Mouse (Mus musculus): ENCODE data around the gene Alox12b.

DNA sequence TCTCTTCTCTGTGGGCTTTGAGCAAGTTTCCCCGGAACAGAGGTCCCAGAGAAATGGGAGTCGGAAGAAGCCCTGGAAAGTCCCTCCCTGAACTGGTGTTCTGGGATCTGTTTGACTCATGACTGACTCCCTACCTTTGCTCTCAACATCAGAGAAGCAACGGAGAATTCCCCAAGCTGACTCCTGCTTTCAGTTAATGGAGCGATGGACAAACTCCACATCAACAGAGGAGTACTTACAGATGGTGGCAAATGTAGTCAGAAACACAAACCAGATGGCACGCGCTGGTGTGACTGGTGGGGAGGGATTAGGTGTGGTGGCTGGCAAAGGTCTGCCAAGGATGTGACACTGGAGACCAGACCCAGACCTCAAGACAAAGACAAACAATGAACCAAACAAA lies 5.8 kb upstream of the Alox12b start:
- TF ChIP-seq CTCF (IDR thresholded peaks at IDR 0.05; ENCODE audit: low read depth, low read length) (no peak), POLR2A (IDR thresholded peaks at IDR 0.05; ENCODE audit: insufficient read depth, low read length) (no peak)

Measured in ES-Bruce4 (cell line).